Mouse (Mus musculus) heart, embryonic 16.5 days (tissue): ENCODE data around the gene Kpna6. TPM values are rescaled to one million over a fixed set of nuclear protein-coding genes. Genes with fewer than 3 reads are reported as not detected.
"Not testable (repeated sequence)": the region's sequence is repeated elsewhere in the genome, so short reads cannot be mapped to it uniquely, and the experiment has no call there.

Source experiments
- ATAC-seq: fragments of 200-750 bp; cut with Nextera tagmentation; replicated peaks from 2 replicates; pipeline ENCODE4 v1.8.0; 2017; ENCODE audit warnings: moderate number of reproducible peaks; ENCODE audit not compliant: insufficient read depth, low FRiP score; ENCODE audit errors: extremely low read depth
- H3K27ac ChIP-seq: fragments of 300-500 bp; sonication (generic); 2 replicates; pipeline ENCODE4 v1.5.1; 2014; ENCODE audit warnings: mild to moderate bottlenecking, low read length, control low read depth, moderate library complexity
- H3K27me3 ChIP-seq: fragments of 300-500 bp; sonication (generic); 2 replicates; pipeline ENCODE4 v1.6.1; 2014; ENCODE audit warnings: low read length, mixed read lengths; ENCODE audit not compliant: control insufficient read depth, insufficient read depth
- H3K36me3 ChIP-seq: fragments of 300-500 bp; sonication (generic); 2 replicates; pipeline ENCODE4 v1.6.1; 2014; ENCODE audit not compliant: control insufficient read depth, insufficient read depth
- H3K4me1 ChIP-seq: fragments of 300-500 bp; sonication (generic); 2 replicates; pipeline ENCODE4 v1.6.1; 2014; ENCODE audit warnings: low read length, mixed read lengths; ENCODE audit not compliant: control insufficient read depth, insufficient read depth
- H3K4me2 ChIP-seq: fragments of 300-500 bp; sonication (generic); 2 replicates; pipeline ENCODE4 v1.6.1; 2014; ENCODE audit warnings: low read depth, mild to moderate bottlenecking, control low read depth, low read length
- H3K4me3 ChIP-seq: fragments of 300-500 bp; sonication (generic); 2 replicates; pipeline ENCODE4 v1.5.1; 2014; ENCODE audit warnings: mild to moderate bottlenecking, control low read depth, low read length
- H3K9ac ChIP-seq: fragments of 300-500 bp; sonication (generic); 2 replicates; pipeline ENCODE4 v1.6.1; 2014; ENCODE audit warnings: low read length, control low read depth
- H3K9me3 ChIP-seq: fragments of 300-500 bp; sonication (generic); replicated peaks from 2 replicates; pipeline ENCODE4 v1.6.1; 2016; ENCODE audit warnings: low read length; ENCODE audit not compliant: control insufficient read depth
- WGBS: fragments of 180-500 bp; shearing (Covaris S2); extraction: QIAGEN DNeasy Blood & Tissue Kit; methylation state at CpG from one replicate; pipeline ENCODE4 v1.1.7; 2014; 5-methylcytosine and 5-hydroxymethylcytosine counted together
- polyA plus RNA-seq: library from polyadenylated mRNA; unstranded; fragments of >200 nt; fragmentation: Nextera tagmentation; extraction: Ambion mirVana; gene quantifications from 2 replicates; pipeline ENCODE4 v1.2.1, GENCODE M21; 2015

Gene Kpna6
- polyA plus RNA-seq: 16.1 and 18.0 TPM in 2 replicates

DNA sequence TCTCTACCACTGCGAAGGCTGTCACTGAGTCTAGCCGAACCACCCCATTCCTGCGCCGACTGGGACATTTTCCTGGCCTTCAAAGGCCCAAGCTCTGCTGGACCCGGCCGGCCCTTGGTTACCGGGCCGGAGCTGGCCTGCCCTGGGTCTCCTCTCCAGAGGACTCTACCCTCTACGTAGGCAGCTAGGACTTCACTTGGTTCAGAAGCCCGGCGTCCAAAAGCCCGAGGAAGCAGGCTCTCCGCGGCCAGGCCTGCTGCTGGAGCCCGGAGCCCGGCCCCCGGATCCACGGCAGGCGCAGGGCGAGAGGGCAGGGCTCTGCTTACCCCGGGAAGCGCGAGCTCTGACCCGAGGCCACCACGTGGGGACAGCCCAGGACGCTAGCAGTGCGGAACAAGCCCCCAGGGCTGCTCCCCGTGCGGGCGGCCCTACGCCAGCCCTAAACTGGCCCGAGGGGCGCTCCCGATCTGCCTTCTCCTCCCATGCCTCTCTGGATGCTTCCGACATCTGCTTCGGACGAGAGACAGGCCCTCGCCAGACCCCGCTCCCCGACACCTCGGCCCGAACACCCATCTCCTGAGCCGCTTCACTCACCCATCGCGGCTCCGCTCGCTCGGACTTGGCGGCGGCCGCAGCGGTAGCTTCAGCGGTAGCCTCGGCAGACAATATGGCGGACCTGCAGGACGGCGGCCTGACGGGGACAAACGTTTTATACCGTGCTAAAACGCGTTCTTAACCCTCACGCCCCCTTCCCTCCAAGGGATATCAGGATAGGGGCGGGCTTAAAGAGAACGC, at the start of gene Kpna6:
Kpna6 (minus strand) TSS at position 685 of the 795 bp plus-strand sequence.
- Histone ChIP-seq H3K9ac (peak within 1 kb of the TSS; percentile 99), H3K27ac (peak within 1 kb of the TSS; percentile 92), H3K9me3 (no peaks in the 10 kb centered on the region), H3K36me3 (peaks cover 9% of the 10 kb centered on the region; the same call in 1 of the 2 replicates), H3K4me1 (peaks cover 10% of the 10 kb centered on the region), H3K27me3 (no peaks in the 10 kb centered on the region), H3K4me3 (peak within 1 kb of the TSS; percentile 96), H3K4me2 (peak within 1 kb of the TSS; percentile 83)
- under 1% methylated on average over 59 of the region's 65 CpGs for WGBS
- ATAC-seq: peak; percentile 91

DNA sequence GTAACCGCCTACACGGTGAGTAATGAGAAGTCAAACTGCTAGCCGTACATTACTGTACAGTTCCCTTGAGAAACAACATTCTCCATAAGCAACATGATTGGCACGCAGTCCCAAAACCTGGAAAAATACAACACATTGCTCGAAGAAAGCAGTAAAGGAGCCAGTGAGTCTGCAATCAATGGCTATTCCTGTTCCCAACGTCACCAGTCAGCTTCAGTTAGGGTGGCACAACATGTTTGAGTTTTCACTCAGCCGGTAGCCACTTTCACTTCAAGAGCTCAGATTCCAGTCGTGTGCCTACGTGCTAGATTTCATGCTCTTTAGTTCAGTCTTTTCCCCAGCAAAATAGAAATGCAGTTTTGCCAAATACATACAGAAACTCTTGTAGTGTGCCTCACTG, 43.7 kb upstream of the Kpna6 start:
- no peaks in the 10 kb centered on the region for H3K9me3 ChIP-seq
- H3K36me3 ChIP-seq: peaks cover 67% of the 10 kb centered on the region
- no peak overlapping the region for H3K4me2 ChIP-seq
- no peak overlapping the region for H3K4me3 ChIP-seq
- H3K9ac ChIP-seq: no peak overlapping the region
- WGBS: 84% methylated on average over 9 of the region's 9 CpGs
- H3K27me3 ChIP-seq: no peaks in the 10 kb centered on the region
- no peaks in the 10 kb centered on the region for H3K4me1 ChIP-seq
- no peak overlapping the region for H3K27ac ChIP-seq
- no peak for ATAC-seq

DNA sequence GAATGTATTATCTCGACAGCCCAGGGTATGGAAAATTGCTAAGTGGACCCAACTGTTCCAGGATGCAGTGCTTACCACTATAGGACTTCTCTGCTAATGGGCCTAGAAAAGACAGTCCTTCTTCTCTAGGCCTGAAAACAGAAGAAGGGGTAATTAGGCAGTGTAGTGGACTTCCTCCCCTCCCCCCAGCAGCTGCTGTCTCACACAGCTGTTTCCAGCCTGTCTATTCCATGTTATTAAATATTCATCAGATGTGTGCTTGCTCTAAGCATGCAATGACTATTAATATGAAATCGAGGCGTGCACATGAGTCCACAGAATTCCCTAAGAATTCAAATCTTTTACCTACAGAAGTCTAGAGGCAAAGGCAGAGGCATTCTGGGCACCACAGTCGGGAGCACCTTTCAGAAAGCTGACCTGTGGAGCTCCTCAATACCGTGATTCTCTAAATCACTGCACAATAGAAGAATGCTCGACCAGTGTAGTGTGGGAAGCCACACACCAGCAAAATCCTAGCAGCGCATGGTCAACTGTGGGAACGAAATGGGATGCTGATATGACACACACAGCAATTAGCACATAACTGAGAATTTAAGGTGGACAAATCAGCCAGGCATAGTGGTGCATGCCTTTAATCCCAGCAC, 37.0 kb upstream of the Kpna6 start:
- WGBS: 82% methylated on average over 8 of the region's 8 CpGs
- peaks cover 58% of the 10 kb centered on the region for H3K36me3 ChIP-seq
- no peak overlapping the region for H3K4me2 ChIP-seq
- no peaks in the 10 kb centered on the region for H3K27me3 ChIP-seq
- H3K4me1 ChIP-seq: peaks cover 7% of the 10 kb centered on the region; the same call in 1 of the 2 replicates
- H3K4me3 ChIP-seq: no peak overlapping the region
- no peaks in the 10 kb centered on the region for H3K9me3 ChIP-seq
- no peak overlapping the region for H3K9ac ChIP-seq
- ATAC-seq: no peak
- peak overlapping the region; percentile 61 for H3K27ac ChIP-seq

- no peak overlapping the region for H3K27ac ChIP-seq
- H3K4me1 ChIP-seq: peaks cover 21% of the 10 kb centered on the region
- no peak overlapping the region for H3K4me3 ChIP-seq
- no peak overlapping the region for H3K4me2 ChIP-seq
- H3K9ac ChIP-seq: no peak overlapping the region
- no peak for ATAC-seq
- no peaks in the 10 kb centered on the region for H3K9me3 ChIP-seq
- WGBS: 73% methylated on average over 3 of the region's 3 CpGs
- no peaks in the 10 kb centered on the region for H3K27me3 ChIP-seq
- peaks cover 46% of the 10 kb centered on the region for H3K36me3 ChIP-seq
These were observed 34.2 kb upstream of the Kpna6 start for GRCm38 (mm10) chr4:129706750-129707149.

DNA sequence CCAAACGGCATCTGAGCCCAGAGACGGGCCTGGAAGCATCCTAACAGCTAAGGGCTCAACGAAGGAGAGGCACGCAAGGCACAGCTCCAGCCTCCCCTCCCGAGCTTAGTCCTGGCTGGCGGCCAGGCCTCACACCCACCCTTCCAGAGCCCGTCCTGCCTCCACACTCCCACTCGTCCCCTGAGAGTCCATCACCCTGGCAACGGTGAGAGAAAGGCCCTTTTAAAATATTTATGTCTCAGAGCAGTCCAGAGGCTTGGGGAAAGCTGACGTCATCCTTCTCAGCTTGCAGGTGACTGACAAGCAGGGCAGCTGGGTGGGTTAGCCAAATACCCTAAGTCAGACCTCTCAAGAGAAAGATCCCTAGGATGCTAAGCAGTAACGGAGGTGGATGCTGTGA, 29.9 kb upstream of the Kpna6 start:
- H3K4me3 ChIP-seq: no peak overlapping the region
- H3K9ac ChIP-seq: 0 out of 2 replicates have a peak overlapping the region, but pooled peaks have one; percentile 17
- WGBS: 9% methylated on average over 11 of the region's 11 CpGs
- no peaks in the 10 kb centered on the region for H3K9me3 ChIP-seq
- peak overlapping the region; percentile 40; the same call in 1 of the 2 replicates for H3K4me2 ChIP-seq
- peaks cover 21% of the 10 kb centered on the region for H3K4me1 ChIP-seq
- ATAC-seq: peak; percentile 74
- peaks cover 21% of the 10 kb centered on the region for H3K36me3 ChIP-seq
- no peaks in the 10 kb centered on the region for H3K27me3 ChIP-seq
- peak overlapping the region; percentile 68 for H3K27ac ChIP-seq

DNA sequence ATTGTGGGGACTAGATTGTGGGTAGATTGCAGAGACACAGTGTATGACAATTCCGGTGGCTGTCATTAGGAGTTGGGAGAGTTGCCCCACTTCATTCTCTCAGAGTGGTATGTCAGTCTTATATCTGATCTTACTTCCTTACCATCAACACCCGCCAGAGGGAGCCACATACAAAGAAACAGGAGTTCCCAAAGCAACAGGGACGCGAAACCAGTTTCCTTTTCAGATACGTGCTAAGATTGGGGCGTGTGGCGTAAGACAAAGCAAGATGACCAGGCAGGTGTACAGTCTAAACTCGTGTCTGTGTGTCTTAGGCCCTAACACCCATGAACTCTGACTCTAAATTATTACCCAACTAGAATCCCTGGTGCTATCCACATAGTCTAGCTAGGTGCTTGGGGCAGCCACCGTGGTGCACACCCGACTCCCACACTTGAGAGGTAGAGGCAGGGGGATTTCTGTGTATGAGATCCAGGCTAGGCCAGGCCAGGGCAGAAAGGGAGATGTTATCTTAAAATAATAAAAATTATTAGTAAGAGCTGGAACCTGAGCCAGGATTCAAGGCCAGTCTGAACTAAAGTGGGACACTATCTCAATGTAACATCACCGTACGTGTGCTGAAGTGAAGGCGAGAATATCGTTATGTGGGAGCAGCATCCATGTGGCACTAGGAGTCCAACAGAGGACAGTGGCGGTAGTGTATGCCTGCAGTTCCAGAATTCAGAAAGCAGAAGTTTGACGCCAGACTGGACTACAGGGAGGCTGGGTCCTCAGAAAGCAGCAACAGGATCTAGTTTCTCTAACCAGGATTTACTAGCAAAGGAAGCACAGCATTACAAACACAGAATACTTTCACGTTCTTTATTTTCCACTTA, 29.2 kb upstream of the Kpna6 start:
- peak overlapping the region; percentile 40; the same call in 1 of the 2 replicates for H3K4me2 ChIP-seq
- H3K9me3 ChIP-seq: no peaks in the 10 kb centered on the region
- WGBS: 43% methylated on average over 17 of the region's 17 CpGs
- peaks cover 27% of the 10 kb centered on the region for H3K4me1 ChIP-seq
- H3K36me3 ChIP-seq: peaks cover 21% of the 10 kb centered on the region
- H3K27ac ChIP-seq: peak overlapping the region; percentile 68
- no peak; the same call in 1 of the 2 replicates for ATAC-seq
- H3K27me3 ChIP-seq: no peaks in the 10 kb centered on the region
- peak overlapping the region; percentile 17; the same call in 1 of the 2 replicates for H3K9ac ChIP-seq
- H3K4me3 ChIP-seq: no peak overlapping the region

DNA sequence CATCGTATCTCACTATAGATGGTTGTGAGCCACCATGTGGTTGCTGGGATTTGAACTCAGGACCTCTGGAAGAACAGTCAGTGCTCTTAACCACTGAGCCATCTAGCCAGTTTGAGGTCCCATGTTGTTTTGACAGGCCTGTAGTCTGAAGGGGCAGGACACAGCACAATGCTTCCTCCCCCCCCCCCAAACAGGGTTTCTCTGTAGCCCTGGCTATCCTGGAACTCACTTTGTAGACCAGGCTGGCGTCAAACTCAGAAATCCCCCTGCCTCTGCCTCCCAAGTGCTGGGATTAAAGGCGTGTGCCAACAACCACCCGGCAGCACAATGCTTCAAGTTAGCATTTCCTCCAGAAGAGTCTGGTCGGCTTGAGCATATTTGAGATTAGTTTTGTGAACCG, 28.1 kb upstream of the Kpna6 start:
- not testable (repeated sequence) for H3K4me2 ChIP-seq, ATAC-seq, H3K27me3 ChIP-seq, H3K9ac ChIP-seq, H3K9me3 ChIP-seq, H3K27ac ChIP-seq, H3K4me3 ChIP-seq
- WGBS: 86% methylated on average over 6 of the region's 6 CpGs
- H3K4me1 ChIP-seq: peaks cover 30% of the 10 kb centered on the region
- H3K36me3 ChIP-seq: peaks cover 16% of the 10 kb centered on the region

GRCm38 (mm10) chr4:129700216-129700615, 27.6 kb upstream of the Kpna6 start:
- Histone ChIP-seq H3K4me3 (no peak overlapping the region), H3K4me2 (no peak overlapping the region), H3K9ac (no peak overlapping the region), H3K36me3 (peaks cover 11% of the 10 kb centered on the region), H3K27me3 (no peaks in the 10 kb centered on the region), H3K4me1 (peaks cover 34% of the 10 kb centered on the region), H3K27ac (no peak overlapping the region), H3K9me3 (no peaks in the 10 kb centered on the region)
- no peak for ATAC-seq
- 69% methylated on average over 1 of the region's 1 CpGs for WGBS
